Mouse (Mus musculus) cerebellum, adult 2 months (tissue): Measurements from ENCODE around the gene Tti1.

Experiments
- CTCF ChIP-seq: fragments of 200-500 bp; IDR thresholded peaks from 2 replicates; pipeline ENCODE4 v1.5.1; 2011; ENCODE audit warnings: low read depth, mild to moderate bottlenecking, control low read depth, low read length, moderate library complexity, borderline replicate concordance; ENCODE audit not compliant: insufficient read depth
- POLR2A ChIP-seq: fragments of 200-500 bp; IDR thresholded peaks from 2 replicates; pipeline ENCODE4 v1.6.1; 2011; ENCODE audit warnings: low read length, control low read depth, borderline replicate concordance; ENCODE audit not compliant: insufficient read depth

GRCm38 (mm10) chr2:158046186-158046585 is 18.0 kb upstream of the Tti1 start:
- TF ChIP-seq CTCF (no peak), POLR2A (no peak)
